Mouse (Mus musculus) limb, embryonic 14.5 days (tissue): ENCODE data around the gene Olfr160. TPM values are rescaled to one million over a fixed set of nuclear protein-coding genes. Genes with fewer than 3 reads are reported as not detected.

Experiments
- ATAC-seq: fragments of 200-750 bp; cut with Nextera tagmentation; 2 replicates; pipeline ENCODE4 v1.8.0; 2017; ENCODE audit warnings: low read depth, moderate number of reproducible peaks, moderate TSS enrichment; ENCODE audit not compliant: low FRiP score
- DNase-seq: peaks from one replicate; pipeline ENCODE4 v3.0.0-alpha.2; 2015; ENCODE audit warnings: low spot score
- H3K27ac ChIP-seq: fragments of 300-500 bp; sonication (generic); replicated peaks from 2 replicates; pipeline ENCODE4 v1.5.1; 2014; ENCODE audit warnings: low read depth, mild to moderate bottlenecking, low read length, moderate library complexity, mixed read lengths
- H3K27me3 ChIP-seq: fragments of 300-500 bp; sonication (generic); 2 replicates; pipeline ENCODE4 v1.6.1; 2014; ENCODE audit warnings: low read length, mixed read lengths; ENCODE audit not compliant: control insufficient read depth, insufficient read depth
- H3K36me3 ChIP-seq: fragments of 300-500 bp; sonication (generic); 2 replicates; pipeline ENCODE4 v1.6.1; 2014; ENCODE audit warnings: mild to moderate bottlenecking, low read length, moderate library complexity, mixed read lengths; ENCODE audit not compliant: control insufficient read depth, insufficient read depth
- H3K4me1 ChIP-seq: fragments of 300-500 bp; sonication (generic); 2 replicates; pipeline ENCODE4 v1.6.1; 2014; ENCODE audit warnings: antibody characterized with exemption, low read length, mixed read lengths; ENCODE audit not compliant: control insufficient read depth, insufficient read depth
- H3K4me2 ChIP-seq: fragments of 300-500 bp; sonication (generic); replicated peaks from 2 replicates; pipeline ENCODE4 v1.6.1; 2014; ENCODE audit warnings: low read depth, mild to moderate bottlenecking, low read length, moderate library complexity; ENCODE audit not compliant: severe bottlenecking
- H3K4me3 ChIP-seq: fragments of 300-500 bp; sonication (generic); replicated peaks from 2 replicates; pipeline ENCODE4 v1.5.1; 2014; ENCODE audit warnings: low read length
- H3K9ac ChIP-seq: fragments of 300-500 bp; sonication (generic); 2 replicates; pipeline ENCODE4 v1.6.1; 2014; ENCODE audit warnings: mild to moderate bottlenecking, low read depth, low read length, moderate library complexity; ENCODE audit not compliant: severe bottlenecking
- H3K9me3 ChIP-seq: fragments of 300-500 bp; sonication (generic); 2 replicates; pipeline ENCODE4 v1.6.1; 2016; ENCODE audit warnings: low read length; ENCODE audit not compliant: control insufficient read depth
- POLR2A ChIP-seq: fragments of 200-500 bp; IDR thresholded peaks from 2 replicates; pipeline ENCODE4 v1.8.0; 2012; ENCODE audit warnings: inconsistent platforms, mild to moderate bottlenecking, moderate library complexity, borderline replicate concordance; ENCODE audit not compliant: insufficient read depth, insufficient read length; ENCODE audit errors: extremely low read depth
- WGBS: fragments of 180-500 bp; shearing (Covaris S2); extraction: QIAGEN DNeasy Blood & Tissue Kit; methylation state at CpG from one replicate; pipeline ENCODE4 v1.1.7; 2014; 5-methylcytosine and 5-hydroxymethylcytosine counted together
- polyA plus RNA-seq, 2 experiments: library from polyadenylated mRNA; depleted of rRNA in 1 of 2; stranded (reverse) in 1 of 2; unstranded in 1 of 2; fragments of >200 nt; fragmentation: Nextera tagmentation in 1 of 2; extraction: Ambion mirVana in 1 of 2; gene quantifications; 2 replicates each; pipeline versions ENCODE4 v1.2.1 to v1.2.3; 2012 to 2014

Gene Olfr160
- polyA plus RNA-seq, 2 experiments, result not detected

DNA sequence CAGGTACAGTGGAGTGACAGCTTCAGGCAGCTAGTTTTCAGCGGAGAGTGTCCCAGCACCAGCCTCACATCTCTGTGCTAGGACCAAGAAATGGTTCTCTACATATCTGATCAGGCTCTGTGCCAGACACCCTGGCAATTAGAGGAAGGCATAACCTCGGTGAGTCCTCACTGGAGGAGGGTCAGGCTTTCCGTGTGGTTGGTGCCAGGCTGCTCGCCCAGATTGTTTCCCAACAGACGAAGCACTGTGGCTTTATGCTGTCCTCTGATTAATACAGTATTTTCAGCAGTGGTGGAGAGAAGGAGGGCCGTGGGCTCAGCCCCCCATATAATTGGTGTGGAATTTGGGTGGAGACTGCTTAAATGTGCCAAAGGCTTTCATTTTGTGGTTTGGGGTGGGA is 46.9 kb downstream of the Olfr160 start, which contains the start of gene Panx3:
Gene Panx3 (minus strand): TSS at position 121 of the 400 bp plus-strand sequence.
- no peak for TF ChIP-seq POLR2A
- Histone ChIP-seq H3K9ac (no peak within 1 kb of the TSS), H3K36me3 (no peaks in the 10 kb centered on the region), H3K4me2 (0 out of 2 replicates have a peak within 1 kb of the TSS, but pooled peaks have one; percentile 3), H3K4me3 (no peak within 1 kb of the TSS), H3K27me3 (no peaks in the 10 kb centered on the region), H3K9me3 (no peaks in the 10 kb centered on the region), H3K27ac (peak within 1 kb of the TSS; percentile 38; the same call in 1 of the 2 replicates), H3K4me1 (0 out of 2 replicates have a peak, but pooled peaks cover 5% of the 10 kb centered on the region)
- peak; percentile 18 for DNase-seq
- 45% methylated on average over 6 of the region's 6 CpGs for WGBS
- ATAC-seq, result peak; percentile 57; the same call in 1 of the 2 replicates

DNA sequence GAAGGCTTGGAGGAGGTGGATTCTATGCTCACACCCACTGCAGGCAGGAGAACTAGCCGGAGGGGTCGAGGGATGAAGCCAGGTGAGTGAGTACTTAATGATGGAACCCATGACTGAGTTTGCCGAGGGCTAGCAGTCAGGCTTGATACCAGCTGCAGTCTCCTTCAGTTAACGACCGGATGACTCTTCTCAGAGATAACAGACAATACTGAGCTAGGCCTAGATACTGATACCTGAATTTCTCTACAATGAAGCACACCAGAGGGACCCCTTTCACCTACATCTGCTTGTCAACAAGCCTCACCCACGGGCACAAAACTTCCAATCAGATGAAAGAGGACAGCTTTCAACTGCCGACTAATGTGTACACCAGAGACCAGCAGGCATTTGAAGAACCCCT is 50.0 kb downstream of the Olfr160 start:
- DNase-seq (no peak), ATAC-seq (no peak)
- Histone ChIP-seq H3K27ac (no peak overlapping the region), H3K4me1 (0 out of 2 replicates have a peak, but pooled peaks cover 5% of the 10 kb centered on the region), H3K4me3 (no peak overlapping the region), H3K27me3 (no peaks in the 10 kb centered on the region), H3K9ac (no peak overlapping the region), H3K4me2 (no peak overlapping the region), H3K9me3 (no peaks in the 10 kb centered on the region), H3K36me3 (no peaks in the 10 kb centered on the region)
- TF ChIP-seq POLR2A, result no peak
- WGBS, result 74% methylated on average over 7 of the region's 7 CpGs

DNA sequence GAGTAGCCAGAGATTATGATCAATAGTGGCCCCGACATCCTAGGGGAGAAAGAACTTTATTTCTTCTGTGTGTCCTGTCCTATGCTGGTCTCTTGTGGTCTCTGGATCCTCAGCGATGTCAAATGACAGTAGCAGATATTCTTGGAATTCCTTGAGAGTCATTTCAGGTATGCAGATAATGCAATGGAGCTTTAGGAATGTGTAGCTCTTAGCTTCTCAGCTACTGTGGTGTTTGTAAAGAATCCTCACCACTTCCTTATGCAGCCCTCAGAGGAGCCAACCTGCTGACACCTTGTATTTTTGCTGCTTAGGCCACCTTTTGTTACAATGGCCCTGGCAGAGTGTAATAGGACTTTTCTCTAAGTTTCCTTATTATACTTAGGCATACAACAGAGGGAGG is 51.4 kb downstream of the Olfr160 start:
- Histone ChIP-seq H3K4me3 (no peak overlapping the region), H3K9me3 (no peaks in the 10 kb centered on the region), H3K4me2 (no peak overlapping the region), H3K36me3 (no peaks in the 10 kb centered on the region), H3K27me3 (no peaks in the 10 kb centered on the region), H3K4me1 (0 out of 2 replicates have a peak, but pooled peaks cover 5% of the 10 kb centered on the region), H3K27ac (no peak overlapping the region), H3K9ac (no peak overlapping the region)
- WGBS, result 89% methylated on average over 2 of the region's 2 CpGs
- no peak for TF ChIP-seq POLR2A
- DNase-seq, result no peak
- ATAC-seq, result no peak

DNA sequence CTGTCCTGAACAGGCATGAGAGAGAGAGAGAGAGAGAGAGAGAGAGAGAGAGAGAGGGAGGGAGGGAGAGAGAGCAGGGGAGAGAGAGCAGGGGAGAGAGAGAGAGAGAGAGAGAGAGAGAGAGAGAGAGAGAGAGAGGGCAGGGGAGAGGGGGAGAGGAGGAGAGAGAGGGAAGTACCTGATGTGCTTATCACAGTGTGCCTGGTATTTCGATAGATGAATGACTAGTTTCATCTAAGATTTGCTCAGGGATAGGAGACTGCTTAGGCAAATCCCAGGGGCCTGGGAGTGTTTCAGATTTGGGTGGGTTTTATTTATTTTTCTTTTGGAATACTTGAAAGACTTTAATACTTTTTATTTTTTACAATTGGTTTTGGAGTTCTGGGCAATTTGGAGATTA is 52.8 kb downstream of the Olfr160 start:
- DNase-seq (no peak), ATAC-seq (no peak)
- no peaks in the 10 kb centered on the region for H3K4me1 ChIP-seq
- no peaks in the 10 kb centered on the region for H3K36me3 ChIP-seq
- H3K4me2 ChIP-seq, result no peak overlapping the region
- TF ChIP-seq POLR2A, result no peak
- H3K27ac ChIP-seq, result no peak overlapping the region
- no peak overlapping the region for H3K4me3 ChIP-seq
- no peak overlapping the region for H3K9ac ChIP-seq
- H3K9me3 ChIP-seq, result no peaks in the 10 kb centered on the region
- WGBS, result 68% methylated on average over 1 of the region's 1 CpGs
- H3K27me3 ChIP-seq, result no peaks in the 10 kb centered on the region

DNA sequence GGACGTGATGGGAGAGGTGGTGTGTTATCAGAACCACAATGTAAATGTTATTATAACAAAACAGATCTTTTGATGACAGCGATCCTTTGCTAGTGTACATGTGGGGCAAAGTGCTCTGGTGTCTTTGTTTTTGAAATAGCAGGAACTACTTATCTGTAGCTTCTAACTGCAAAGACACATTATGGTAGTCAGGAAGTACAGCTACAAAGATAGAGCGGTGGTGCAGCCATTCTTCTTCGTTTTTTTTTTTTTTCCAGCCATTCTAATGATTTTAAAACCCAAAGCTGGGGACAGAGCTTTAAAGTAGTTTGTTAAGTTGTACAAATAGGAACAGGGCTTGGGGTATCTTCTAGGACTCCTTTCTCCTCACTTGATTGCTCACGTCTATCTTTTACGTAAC is 56.6 kb downstream of the Olfr160 start:
- no peak overlapping the region for H3K27ac ChIP-seq
- DNase-seq (no peak), ATAC-seq (no peak)
- H3K36me3 ChIP-seq, result peaks cover 4% of the 10 kb centered on the region
- WGBS, result 88% methylated on average over 6 of the region's 6 CpGs
- peaks cover 6% of the 10 kb centered on the region; the same call in 1 of the 2 replicates for H3K4me1 ChIP-seq
- TF ChIP-seq POLR2A, result no peak
- no peak overlapping the region for H3K9ac ChIP-seq
- no peaks in the 10 kb centered on the region for H3K9me3 ChIP-seq
- H3K4me3 ChIP-seq, result no peak overlapping the region
- no peak overlapping the region for H3K4me2 ChIP-seq
- H3K27me3 ChIP-seq, result no peaks in the 10 kb centered on the region

Other genes with a start within 250 kb of the Olfr160 start
- gene Msantd2, start 226.9 kb downstream of the Olfr160 start, polyA plus RNA-seq (2012; rRNA removed), result 64.4 and 74.2 TPM in 2 replicates
- 26.7 and 31.7 TPM in 2 replicates for gene Msantd2, start 226.9 kb downstream of the Olfr160 start, polyA plus RNA-seq (2014; fragmentation: Nextera tagmentation; extraction: Ambion mirVana)
- gene Esam, start 188.2 kb downstream of the Olfr160 start, polyA plus RNA-seq (2012; rRNA removed), result 34.7 and 35.4 TPM in 2 replicates
- gene Esam, start 188.2 kb downstream of the Olfr160 start, polyA plus RNA-seq (2014; fragmentation: Nextera tagmentation; extraction: Ambion mirVana), result 44.1 and 48.3 TPM in 2 replicates
- 4.8 and 5.2 TPM in 2 replicates for gene Vsig2, start 177.0 kb downstream of the Olfr160 start, polyA plus RNA-seq (2012; rRNA removed)
- 0.59 and 1.4 TPM in 2 replicates for gene Vsig2, start 177.0 kb downstream of the Olfr160 start, polyA plus RNA-seq (2014; fragmentation: Nextera tagmentation; extraction: Ambion mirVana)
- 17.7 and 26.1 TPM in 2 replicates for gene Nrgn, start 163.3 kb downstream of the Olfr160 start, polyA plus RNA-seq (2012; rRNA removed)
- 12.3 and 17.2 TPM in 2 replicates for gene Nrgn, start 163.3 kb downstream of the Olfr160 start, polyA plus RNA-seq (2014; fragmentation: Nextera tagmentation; extraction: Ambion mirVana)
- gene Siae, start 160.6 kb downstream of the Olfr160 start, polyA plus RNA-seq (2012; rRNA removed), result 7.8 and 8.1 TPM in 2 replicates
- gene Siae, start 160.6 kb downstream of the Olfr160 start, polyA plus RNA-seq (2014; fragmentation: Nextera tagmentation; extraction: Ambion mirVana), result 9.4 and 12.0 TPM in 2 replicates
- gene Spa17, start 102.5 kb downstream of the Olfr160 start, polyA plus RNA-seq (2012; rRNA removed), result 1.8 and 2.5 TPM in 2 replicates
- gene Spa17, start 102.5 kb downstream of the Olfr160 start, polyA plus RNA-seq (2014; fragmentation: Nextera tagmentation; extraction: Ambion mirVana), result 3.1 and 4.1 TPM in 2 replicates
- 110 and 122 TPM in 2 replicates for gene Tbrg1, start 58.9 kb downstream of the Olfr160 start, polyA plus RNA-seq (2012; rRNA removed)
- 208 and 211 TPM in 2 replicates for gene Tbrg1, start 58.9 kb downstream of the Olfr160 start, polyA plus RNA-seq (2014; fragmentation: Nextera tagmentation; extraction: Ambion mirVana)
- 37.4 and 51.1 TPM in 2 replicates for gene Panx3, start 47.0 kb downstream of the Olfr160 start, polyA plus RNA-seq (2012; rRNA removed)
- 13.7 and 15.9 TPM in 2 replicates for gene Panx3, start 47.0 kb downstream of the Olfr160 start, polyA plus RNA-seq (2014; fragmentation: Nextera tagmentation; extraction: Ambion mirVana)
- 0.15 and 0.24 TPM in 2 replicates for gene Olfr874, start 28.9 kb upstream of the Olfr160 start, polyA plus RNA-seq (2012; rRNA removed)
- gene Olfr874, start 28.9 kb upstream of the Olfr160 start, polyA plus RNA-seq (2014; fragmentation: Nextera tagmentation; extraction: Ambion mirVana), result not detected in 2 replicates
- gene Olfr875, start 55.6 kb upstream of the Olfr160 start, polyA plus RNA-seq (2012; rRNA removed), result 0.14 and 0.27 TPM in 2 replicates
- gene Olfr875, start 55.6 kb upstream of the Olfr160 start, polyA plus RNA-seq (2014; fragmentation: Nextera tagmentation; extraction: Ambion mirVana), result not detected in 2 replicates
- gene Olfr876, start 86.8 kb upstream of the Olfr160 start, polyA plus RNA-seq (2012; rRNA removed), result not detected in 2 replicates
- not detected in 2 replicates for gene Olfr876, start 86.8 kb upstream of the Olfr160 start, polyA plus RNA-seq (2014; fragmentation: Nextera tagmentation; extraction: Ambion mirVana)
- gene Olfr877, start 138.0 kb upstream of the Olfr160 start, polyA plus RNA-seq (2012; rRNA removed), result not detected in 2 replicates
- gene Olfr877, start 138.0 kb upstream of the Olfr160 start, polyA plus RNA-seq (2014; fragmentation: Nextera tagmentation; extraction: Ambion mirVana), result not detected in 2 replicates
- not detected in 2 replicates for gene Olfr145, start 180.5 kb upstream of the Olfr160 start, polyA plus RNA-seq (2012; rRNA removed)
- not detected in 2 replicates for gene Olfr145, start 180.5 kb upstream of the Olfr160 start, polyA plus RNA-seq (2014; fragmentation: Nextera tagmentation; extraction: Ambion mirVana)
- not detected in 2 replicates for gene Olfr878, start 201.6 kb upstream of the Olfr160 start, polyA plus RNA-seq (2012; rRNA removed)
- not detected in 2 replicates for gene Olfr878, start 201.6 kb upstream of the Olfr160 start, polyA plus RNA-seq (2014; fragmentation: Nextera tagmentation; extraction: Ambion mirVana)